Mouse (Mus musculus) urinary bladder, postnatal 14 days (tissue): ENCODE measurements around the gene Nsd2.
"Not testable (repeated sequence)": the region's sequence is repeated elsewhere in the genome, so short reads cannot be mapped to it uniquely, and the experiment has no call there.

Experiments
- DNase-seq: peaks from one replicate; pipeline ENCODE4 v3.0.0; 2021; ENCODE audit warnings: low spot score

Nsd2 gene

GRCm38 (mm10) chr5:33851466-33851865, 30.9 kb downstream of the Nsd2 start:
- no peak for DNase-seq

GRCm38 (mm10) chr5:33853086-33853485, 32.6 kb downstream of the Nsd2 start:
- DNase-seq, result no peak

GRCm38 (mm10) chr5:33854019-33854418, 33.5 kb downstream of the Nsd2 start:
- no peak for DNase-seq

- no peak for DNase-seq
Measured at GRCm38 (mm10) chr5:33857693-33858092, 37.2 kb downstream of the Nsd2 start.

- no peak for DNase-seq
Measured at GRCm38 (mm10) chr5:33875472-33875871, 54.9 kb downstream of the Nsd2 start.

- DNase-seq, result no peak
Measured at GRCm38 (mm10) chr5:33881118-33881517, 60.6 kb downstream of the Nsd2 start.

- DNase-seq, result no peak
Measured at GRCm38 (mm10) chr5:33893406-33893805, 72.9 kb downstream of the Nsd2 start.

- no peak for DNase-seq
Measured at GRCm38 (mm10) chr5:33895116-33895515, 74.6 kb downstream of the Nsd2 start.

- DNase-seq, result no peak
Measured at GRCm38 (mm10) chr5:33897158-33897557, 76.6 kb downstream of the Nsd2 start.

- DNase-seq, result no peak
Measured at GRCm38 (mm10) chr5:33898671-33899070, 78.1 kb downstream of the Nsd2 start.

GRCm38 (mm10) chr5:33899245-33899644, 78.7 kb downstream of the Nsd2 start:
- DNase-seq, result no peak

GRCm38 (mm10) chr5:33900101-33900500, 79.6 kb downstream of the Nsd2 start:
- DNase-seq, result no peak

- DNase-seq, result no peak
Measured at GRCm38 (mm10) chr5:33900701-33901263, 80.3 kb downstream of the Nsd2 start.

- no peak for DNase-seq
Measured at GRCm38 (mm10) chr5:33901278-33901677, 80.8 kb downstream of the Nsd2 start.

- no peak for DNase-seq
Measured at GRCm38 (mm10) chr5:33902696-33903095, 82.2 kb downstream of the Nsd2 start.

- no peak for DNase-seq
Measured at GRCm38 (mm10) chr5:33903176-33903575, 82.7 kb downstream of the Nsd2 start.

GRCm38 (mm10) chr5:33915031-33915430, 94.5 kb downstream of the Nsd2 start:
- DNase-seq, result not testable (repeated sequence)

- DNase-seq, result not testable (repeated sequence)
Measured at GRCm38 (mm10) chr5:33916616-33917015, 96.1 kb downstream of the Nsd2 start.

GRCm38 (mm10) chr5:33919466-33919865, 98.9 kb downstream of the Nsd2 start:
- no peak for DNase-seq

- DNase-seq, result no peak
Measured at GRCm38 (mm10) chr5:33920037-33920436, 99.5 kb downstream of the Nsd2 start.

- no peak for DNase-seq
Measured at GRCm38 (mm10) chr5:33920924-33921323, 100.4 kb downstream of the Nsd2 start.

GRCm38 (mm10) chr5:33921486-33922235, 101.1 kb downstream of the Nsd2 start:
- DNase-seq, result no peak

GRCm38 (mm10) chr5:33922566-33922965, 102.0 kb downstream of the Nsd2 start:
- DNase-seq, result no peak

- no peak for DNase-seq
Measured at GRCm38 (mm10) chr5:33926170-33926569, 105.6 kb downstream of the Nsd2 start.
